Mouse (Mus musculus) embryonic fibroblast, embryonic 13.5 days (primary cell): ENCODE data around the gene Asb14.

Source experiments
- CTCF ChIP-seq: IDR thresholded peaks from 2 replicates; pipeline ENCODE4 v1.5.1; 2011; ENCODE audit warnings: mild to moderate bottlenecking, control low read depth, low read length, moderate library complexity, borderline replicate concordance; ENCODE audit not compliant: insufficient read depth
- POLR2A ChIP-seq: IDR thresholded peaks from 2 replicates; pipeline ENCODE4 v1.6.1; 2011; ENCODE audit warnings: low read depth, mild to moderate bottlenecking, control low read depth, low read length, moderate library complexity

GRCm38 (mm10) chr14:26853053-26853452, 41.3 kb upstream of the Asb14 start:
- no peak for TF ChIP-seq POLR2A
- TF ChIP-seq CTCF, result no peak
